Mouse (Mus musculus) central nervous system, embryonic 18 days (tissue): ENCODE results near the gene Gm428. TPM values are rescaled to one million over a fixed set of nuclear protein-coding genes. Genes with fewer than 3 reads are reported as not detected.

Source experiments
- polyA plus RNA-seq: library from polyadenylated mRNA; depleted of rRNA; stranded (reverse); fragments of >200 nt; gene quantifications from 2 replicates; pipeline ENCODE4 v1.2.3, GENCODE M21; 2012; rRNA removed

The Gm428 gene
- not detected in 2 replicates for polyA plus RNA-seq

DNA sequence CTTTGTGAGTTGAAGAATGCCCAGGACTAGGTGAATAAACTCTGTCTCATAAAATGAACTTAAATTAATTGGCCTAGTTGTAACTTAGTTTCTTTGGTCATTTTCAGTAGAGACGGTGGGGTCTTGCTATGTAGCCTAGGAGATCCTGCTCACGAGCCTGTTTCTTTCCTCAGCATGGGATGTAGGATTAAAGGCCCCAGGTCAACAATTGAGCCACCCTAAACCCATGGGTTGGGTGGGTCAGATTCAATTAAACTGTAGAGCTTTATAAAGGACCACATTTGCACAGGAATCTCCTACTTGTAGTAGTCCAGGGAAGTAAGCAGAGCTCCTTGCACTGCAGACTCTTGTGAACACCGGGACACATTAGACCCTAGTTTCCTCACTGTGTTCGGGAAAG is at the start of gene Gm428:
Gene Gm428 (plus strand): TSS at position 301 of the 400 bp plus-strand sequence.

DNA sequence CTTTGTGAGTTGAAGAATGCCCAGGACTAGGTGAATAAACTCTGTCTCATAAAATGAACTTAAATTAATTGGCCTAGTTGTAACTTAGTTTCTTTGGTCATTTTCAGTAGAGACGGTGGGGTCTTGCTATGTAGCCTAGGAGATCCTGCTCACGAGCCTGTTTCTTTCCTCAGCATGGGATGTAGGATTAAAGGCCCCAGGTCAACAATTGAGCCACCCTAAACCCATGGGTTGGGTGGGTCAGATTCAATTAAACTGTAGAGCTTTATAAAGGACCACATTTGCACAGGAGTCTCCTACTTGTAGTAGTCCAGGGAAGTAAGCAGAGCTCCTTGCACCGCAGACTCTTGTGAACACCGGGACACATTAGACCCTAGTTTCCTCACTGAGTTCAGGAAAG is 45.5 kb upstream of the Gm428 start, which contains the start of gene Gm11236:
Gene Gm11236 (plus strand): TSS at position 301 of the 400 bp plus-strand sequence.

DNA sequence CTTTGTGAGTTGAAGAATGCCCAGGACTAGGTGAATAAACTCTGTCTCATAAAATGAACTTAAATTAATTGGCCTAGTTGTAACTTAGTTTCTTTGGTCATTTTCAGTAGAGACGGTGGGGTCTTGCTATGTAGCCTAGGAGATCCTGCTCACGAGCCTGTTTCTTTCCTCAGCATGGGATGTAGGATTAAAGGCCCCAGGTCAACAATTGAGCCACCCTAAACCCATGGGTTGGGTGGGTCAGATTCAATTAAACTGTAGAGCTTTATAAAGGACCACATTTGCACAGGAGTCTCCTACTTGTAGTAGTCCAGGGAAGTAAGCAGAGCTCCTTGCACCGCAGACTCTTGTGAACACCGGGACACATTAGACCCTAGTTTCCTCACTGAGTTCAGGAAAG is 15.3 kb upstream of the Gm428 start, which contains the start of gene Gm11239:
Gene Gm11239 (plus strand): TSS at position 301 of the 400 bp plus-strand sequence.

Other genes starting within 250 kb of the Gm428 start
- not detected in 2 replicates for gene Gm11238, start 75.6 kb upstream of the Gm428 start, polyA plus RNA-seq
- not detected in 2 replicates for gene Gm11237, start 60.5 kb upstream of the Gm428 start, polyA plus RNA-seq
- gene Gm11236, start 45.4 kb upstream of the Gm428 start, polyA plus RNA-seq, result not detected in 2 replicates
- not detected in 2 replicates for gene Gm11239, start 15.2 kb upstream of the Gm428 start, polyA plus RNA-seq
- 0.43 and 0.57 TPM in 2 replicates for gene Rasef, start 107.5 kb downstream of the Gm428 start, polyA plus RNA-seq
- gene Gm11758, start 192.8 kb downstream of the Gm428 start, polyA plus RNA-seq, result not detected in 2 replicates
- gene Gm11757, start 207.6 kb downstream of the Gm428 start, polyA plus RNA-seq, result not detected in 2 replicates
- gene Gm13871, start 222.4 kb downstream of the Gm428 start, polyA plus RNA-seq, result not detected in 2 replicates
- 0.05 TPM in 1 of 2 replicates, not detected in the other for gene Gm11756, start 237.2 kb downstream of the Gm428 start, polyA plus RNA-seq